Mouse (Mus musculus): Measurements from ENCODE around the gene Syf2. TPM values are rescaled to one million over a fixed set of nuclear protein-coding genes. Genes with fewer than 3 reads are reported as not detected.

Gene Syf2
- total and polyA plus RNA-seq, 2 experiments from 2014 or later = 53.3 to 75.0 TPM

DNA sequence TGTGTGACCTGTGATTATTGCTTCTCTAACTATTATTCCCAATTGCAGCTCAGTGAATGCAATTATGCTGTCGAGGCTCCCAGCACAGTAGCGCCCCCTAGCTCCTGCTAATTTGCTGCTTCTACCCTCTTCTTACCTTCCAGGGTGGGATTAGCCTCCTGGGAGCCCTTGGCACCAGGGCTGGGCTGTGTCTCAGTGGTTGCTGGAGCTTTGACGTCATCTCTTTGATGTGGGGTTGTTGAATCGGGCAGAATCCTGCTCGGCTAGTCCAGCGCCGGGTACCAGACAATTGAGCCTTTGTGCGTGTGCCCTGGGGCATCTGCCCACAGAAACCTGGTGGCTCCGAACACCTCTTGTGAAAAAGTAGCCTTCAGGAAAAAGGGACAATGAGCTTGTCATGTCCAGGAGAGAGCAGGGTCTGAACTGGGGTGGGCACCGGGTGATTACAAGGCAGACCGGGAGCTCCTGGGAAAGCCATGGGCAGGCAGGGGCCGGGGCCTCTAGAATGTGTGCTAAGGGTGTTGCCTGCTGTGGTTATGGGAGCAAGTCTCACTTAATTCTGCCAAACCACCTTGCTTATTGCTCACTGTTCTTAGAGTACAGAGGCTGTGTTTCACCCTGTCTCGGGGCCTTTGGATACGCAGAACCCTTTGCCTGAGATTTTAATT, 44.7 kb downstream of the Syf2 start:
- H3K27ac ChIP-seq (ENCODE audit: low read depth, low read length) = no peak overlapping the region
- 15% methylated on average over 14 of the region's 14 CpGs for whole genome bisulfite sequencing
- no peaks in the 10 kb centered on the region for H3K9me3 ChIP-seq (ENCODE audit: low read length)
- H3K4me1 ChIP-seq (ENCODE audit: insufficient read depth) = no peaks in the 10 kb centered on the region
- no peak overlapping the region for H3K9ac ChIP-seq
- no peaks in the 10 kb centered on the region for H3K27me3 ChIP-seq (ENCODE audit: insufficient read depth, low read length)
- H3K36me3 ChIP-seq (ENCODE audit: insufficient read depth) = no peaks in the 10 kb centered on the region
- peak; percentile 64 for ATAC-seq
- peak; percentile 36 for DNase-seq
- H3K4me3 ChIP-seq (ENCODE audit: low read depth, low read length) = no peak overlapping the region
- no peak overlapping the region for H3K4me2 ChIP-seq (ENCODE audit: low read depth)
- TF ChIP-seq CTCF (IDR thresholded peaks at IDR 0.05; ENCODE audit: low read depth) = peak; percentile 53

DNA sequence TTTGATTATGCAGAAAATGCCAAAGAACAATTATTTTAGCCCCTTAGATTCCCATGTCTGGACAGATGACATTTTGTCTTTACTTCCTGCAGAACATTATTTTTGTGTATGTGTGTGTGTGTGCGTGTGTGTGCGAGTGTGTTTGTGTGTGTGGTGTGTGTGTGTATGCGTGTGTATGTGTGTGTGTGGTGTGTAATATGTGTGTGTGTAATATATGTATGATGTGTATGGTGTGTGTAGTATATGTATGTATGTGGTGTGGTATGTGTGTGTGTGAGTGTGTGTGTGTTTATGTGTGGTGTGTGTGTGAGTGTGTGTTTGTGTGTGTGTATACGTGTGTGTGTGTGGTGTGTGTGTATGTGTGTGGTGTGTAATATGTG, 45.2 kb downstream of the Syf2 start:
- ATAC-seq = no peak
- no peaks in the 10 kb centered on the region for H3K4me1 ChIP-seq (ENCODE audit: insufficient read depth)
- 95% methylated on average over 4 of the region's 4 CpGs for WGBS
- H3K9ac ChIP-seq = no peak overlapping the region
- H3K36me3 ChIP-seq (ENCODE audit: insufficient read depth) = no peaks in the 10 kb centered on the region
- H3K4me2 ChIP-seq (ENCODE audit: low read depth) = no peak overlapping the region
- H3K27me3 ChIP-seq (ENCODE audit: insufficient read depth, low read length) = no peaks in the 10 kb centered on the region
- H3K4me3 ChIP-seq (ENCODE audit: low read depth, low read length) = no peak overlapping the region
- TF ChIP-seq CTCF (IDR thresholded peaks at IDR 0.05; ENCODE audit: low read depth) = no peak
- H3K27ac ChIP-seq (ENCODE audit: low read depth, low read length) = no peak overlapping the region
- no peaks in the 10 kb centered on the region for H3K9me3 ChIP-seq (ENCODE audit: low read length)
- DNase-seq = no peak

DNA sequence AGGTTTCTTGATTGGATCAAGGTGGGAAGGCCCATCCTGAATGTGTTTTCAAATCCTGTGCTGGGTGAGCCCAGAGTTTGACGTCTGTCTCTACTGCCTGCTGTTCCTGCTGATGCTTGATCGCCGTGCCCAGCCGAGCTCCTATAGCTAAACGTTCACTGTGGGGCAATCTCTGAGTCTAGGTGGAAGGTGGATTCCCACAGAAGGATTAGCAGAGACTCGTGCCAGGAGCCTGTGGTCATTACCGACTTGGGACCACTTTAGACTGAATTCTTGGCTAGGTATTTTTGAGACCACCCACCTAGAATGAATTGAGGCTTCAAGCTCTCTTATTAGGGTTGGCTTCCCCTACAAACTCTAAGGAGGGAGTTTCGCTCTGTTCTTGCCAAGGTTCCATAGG, 48.2 kb downstream of the Syf2 start:
- Histone ChIP-seq H3K36me3 (ENCODE audit: insufficient read depth) (no peaks in the 10 kb centered on the region), H3K4me1 (ENCODE audit: insufficient read depth) (no peaks in the 10 kb centered on the region), H3K4me2 (ENCODE audit: low read depth) (no peak overlapping the region), H3K9ac (no peak overlapping the region), H3K27me3 (ENCODE audit: insufficient read depth, low read length) (no peaks in the 10 kb centered on the region), H3K27ac (ENCODE audit: low read depth, low read length) (no peak overlapping the region), H3K9me3 (ENCODE audit: low read length) (no peaks in the 10 kb centered on the region), H3K4me3 (ENCODE audit: low read depth, low read length) (no peak overlapping the region)
- WGBS = 50% methylated on average over 8 of the region's 8 CpGs
- no peak for TF ChIP-seq CTCF (IDR thresholded peaks at IDR 0.05; ENCODE audit: low read depth)
- ATAC-seq (no peak), DNase-seq (no peak)

DNA sequence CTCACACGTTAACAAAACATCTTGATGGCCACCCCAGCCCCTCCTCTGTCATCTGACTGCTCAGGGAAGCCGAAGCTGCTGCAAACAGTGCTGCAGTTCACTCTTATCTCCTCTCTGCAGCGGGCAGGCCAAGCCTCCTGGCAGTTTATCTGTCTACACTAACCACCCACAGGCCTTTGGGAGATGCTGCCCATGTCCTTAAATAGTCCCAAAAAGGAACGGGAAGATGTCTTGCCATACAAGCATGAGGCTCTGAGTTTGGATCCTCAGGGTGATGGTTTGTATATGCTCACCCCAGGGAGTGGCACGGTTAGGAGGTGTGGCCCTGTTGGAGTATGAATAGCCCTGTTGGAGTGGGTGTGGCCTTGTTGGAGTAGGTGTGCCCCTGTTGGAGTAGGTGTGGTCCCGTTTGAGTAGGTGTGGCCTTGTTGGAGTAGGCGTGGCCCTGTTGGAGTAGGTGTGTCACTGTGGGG, 51.3 kb downstream of the Syf2 start:
- Histone ChIP-seq H3K4me3 (ENCODE audit: low read depth, low read length) (no peak overlapping the region), H3K27ac (ENCODE audit: low read depth, low read length) (no peak overlapping the region), H3K9ac (no peak overlapping the region), H3K36me3 (ENCODE audit: insufficient read depth) (no peaks in the 10 kb centered on the region), H3K4me2 (ENCODE audit: low read depth) (no peak overlapping the region), H3K9me3 (ENCODE audit: low read length) (no peaks in the 10 kb centered on the region), H3K27me3 (ENCODE audit: insufficient read depth, low read length) (no peaks in the 10 kb centered on the region), H3K4me1 (ENCODE audit: insufficient read depth) (no peaks in the 10 kb centered on the region)
- no peak for TF ChIP-seq CTCF (IDR thresholded peaks at IDR 0.05; ENCODE audit: low read depth)
- no peak for ATAC-seq
- DNase-seq = no peak
- WGBS = 68% methylated on average over 7 of the region's 7 CpGs

DNA sequence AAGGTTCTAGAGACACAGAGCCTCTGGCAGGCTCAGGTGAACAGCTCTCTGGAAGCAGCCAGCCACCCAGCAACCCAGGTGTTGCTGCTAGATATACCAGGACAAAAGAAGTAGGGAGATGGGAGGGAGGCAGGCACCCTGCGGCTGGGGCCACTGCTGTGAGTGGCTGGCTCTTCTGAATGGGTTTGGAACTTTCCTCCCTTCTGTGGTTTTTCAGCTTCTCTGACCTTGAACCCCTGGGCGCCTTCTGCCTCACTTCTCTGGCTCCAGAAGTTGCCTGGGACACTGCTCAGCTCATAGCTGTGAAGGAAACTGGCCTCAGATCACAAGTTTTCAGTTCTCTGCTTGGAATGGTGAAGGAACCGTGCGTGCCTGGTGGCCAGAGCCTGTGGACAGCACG, 52.4 kb downstream of the Syf2 start:
- Histone ChIP-seq H3K27me3 (ENCODE audit: insufficient read depth, low read length) (no peaks in the 10 kb centered on the region), H3K9me3 (ENCODE audit: low read length) (no peaks in the 10 kb centered on the region), H3K9ac (no peak overlapping the region), H3K27ac (ENCODE audit: low read depth, low read length) (no peak overlapping the region), H3K4me1 (ENCODE audit: insufficient read depth) (no peaks in the 10 kb centered on the region), H3K36me3 (ENCODE audit: insufficient read depth) (no peaks in the 10 kb centered on the region), H3K4me3 (ENCODE audit: low read depth, low read length) (no peak overlapping the region), H3K4me2 (ENCODE audit: low read depth) (no peak overlapping the region)
- WGBS = 45% methylated on average over 5 of the region's 5 CpGs
- no peak for TF ChIP-seq CTCF (IDR thresholded peaks at IDR 0.05; ENCODE audit: low read depth)
- no peak for DNase-seq
- no peak for ATAC-seq

DNA sequence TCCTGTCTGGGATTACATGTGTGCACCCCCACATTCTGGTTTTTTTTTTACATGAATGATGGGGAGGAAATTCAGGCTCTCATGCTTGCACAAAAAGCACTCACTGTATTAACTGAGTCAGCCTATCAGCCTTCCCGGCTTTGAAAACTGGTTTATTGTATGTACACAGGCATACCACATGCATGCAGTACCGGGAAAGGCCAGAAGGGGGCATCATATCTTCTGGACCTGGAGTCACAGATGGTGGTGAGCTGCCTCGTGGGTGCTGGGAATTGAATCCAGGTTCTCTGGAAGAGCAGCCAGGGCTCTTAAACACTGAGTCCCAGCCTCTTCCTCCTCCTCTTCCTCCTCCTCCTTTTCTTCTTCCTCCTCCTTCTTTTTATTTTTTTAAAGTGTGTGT, 53.9 kb downstream of the Syf2 start:
- H3K4me2 ChIP-seq (ENCODE audit: low read depth) = no peak overlapping the region
- no peaks in the 10 kb centered on the region for H3K4me1 ChIP-seq (ENCODE audit: insufficient read depth)
- no peak overlapping the region for H3K4me3 ChIP-seq (ENCODE audit: low read depth, low read length)
- no peak overlapping the region for H3K9ac ChIP-seq
- peak; percentile 53 for TF ChIP-seq CTCF (IDR thresholded peaks at IDR 0.05; ENCODE audit: low read depth)
- no peaks in the 10 kb centered on the region for H3K27me3 ChIP-seq (ENCODE audit: insufficient read depth, low read length)
- H3K27ac ChIP-seq (ENCODE audit: low read depth, low read length) = no peak overlapping the region
- no peaks in the 10 kb centered on the region for H3K9me3 ChIP-seq (ENCODE audit: low read length)
- H3K36me3 ChIP-seq (ENCODE audit: insufficient read depth) = no peaks in the 10 kb centered on the region
- WGBS = 81% methylated on average over 3 of the region's 3 CpGs
- no peak for ATAC-seq
- no peak for DNase-seq

DNA sequence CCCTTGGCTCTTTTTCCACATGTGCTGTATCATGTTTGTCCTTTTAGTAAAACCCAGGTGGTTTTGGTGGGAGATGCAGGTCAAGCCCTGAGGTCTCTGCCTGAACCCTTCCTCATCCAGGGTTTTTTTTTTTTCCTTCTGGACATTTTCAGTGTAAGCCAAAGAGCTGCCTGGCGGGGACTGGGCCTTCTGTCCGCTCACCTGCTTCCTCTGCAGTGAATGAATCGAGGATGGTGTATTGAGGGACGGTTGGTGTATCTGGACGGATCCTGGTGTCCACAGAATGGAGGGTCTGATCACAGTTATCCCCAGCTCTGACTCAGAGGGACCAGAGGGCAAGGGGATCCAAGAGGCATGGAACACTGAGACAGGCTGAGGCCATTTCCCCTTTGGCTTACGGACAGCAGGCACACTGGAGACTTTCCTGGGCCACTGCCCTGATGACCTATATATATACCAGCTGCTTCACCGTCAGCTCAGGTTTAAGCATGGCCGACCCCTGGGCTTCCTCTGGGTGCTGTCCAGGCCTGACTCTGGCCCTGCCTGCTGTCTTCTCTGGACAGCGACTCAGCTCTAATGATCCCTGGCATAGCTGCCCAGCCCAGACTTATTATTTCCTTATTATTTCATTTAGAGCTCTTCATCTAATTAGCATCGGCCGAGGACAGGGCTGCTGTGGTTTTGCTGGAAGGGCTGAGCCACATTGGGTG, 55.1 kb downstream of the Syf2 start:
- 77% methylated on average over 11 of the region's 11 CpGs for WGBS
- Histone ChIP-seq H3K4me1 (ENCODE audit: insufficient read depth) (no peaks in the 10 kb centered on the region), H3K9me3 (ENCODE audit: low read length) (no peaks in the 10 kb centered on the region), H3K4me3 (ENCODE audit: low read depth, low read length) (no peak overlapping the region), H3K4me2 (ENCODE audit: low read depth) (no peak overlapping the region), H3K36me3 (ENCODE audit: insufficient read depth) (no peaks in the 10 kb centered on the region), H3K27ac (ENCODE audit: low read depth, low read length) (no peak overlapping the region), H3K9ac (no peak overlapping the region), H3K27me3 (ENCODE audit: insufficient read depth, low read length) (no peaks in the 10 kb centered on the region)
- TF ChIP-seq CTCF (IDR thresholded peaks at IDR 0.05; ENCODE audit: low read depth) = no peak
- ATAC-seq = no peak
- DNase-seq = no peak
